Mouse (Mus musculus) G1E (cell line): Measurements from ENCODE around the gene Ap3d1.

Experiments
- CTCF ChIP-seq: IDR thresholded peaks from 2 replicates; pipeline ENCODE4 v1.5.1; 2012; ENCODE audit warnings: low read depth, low read length, inconsistent platforms, mixed read lengths
- GATA1 ChIP-seq: IDR thresholded peaks from 2 replicates; pipeline ENCODE4 v1.6.1; 2012; ENCODE audit warnings: borderline replicate concordance, low read length, inconsistent platforms, mixed read lengths
- GATA2 ChIP-seq: IDR thresholded peaks from 2 replicates; pipeline ENCODE4 v1.6.1; 2012; ENCODE audit warnings: low read depth, low read length, inconsistent platforms, borderline replicate concordance
- POLR2AphosphoS5 ChIP-seq: IDR thresholded peaks from 2 replicates; pipeline ENCODE4 v1.6.1; 2012; ENCODE audit warnings: low read depth, low read length, inconsistent platforms; ENCODE audit not compliant: insufficient replicate concordance
- TAL1 ChIP-seq: conservative IDR thresholded peaks from 2 replicates; pipeline ENCODE4 v1.6.1; 2012; ENCODE audit warnings: low read depth, low read length, inconsistent platforms, mixed read lengths

DNA sequence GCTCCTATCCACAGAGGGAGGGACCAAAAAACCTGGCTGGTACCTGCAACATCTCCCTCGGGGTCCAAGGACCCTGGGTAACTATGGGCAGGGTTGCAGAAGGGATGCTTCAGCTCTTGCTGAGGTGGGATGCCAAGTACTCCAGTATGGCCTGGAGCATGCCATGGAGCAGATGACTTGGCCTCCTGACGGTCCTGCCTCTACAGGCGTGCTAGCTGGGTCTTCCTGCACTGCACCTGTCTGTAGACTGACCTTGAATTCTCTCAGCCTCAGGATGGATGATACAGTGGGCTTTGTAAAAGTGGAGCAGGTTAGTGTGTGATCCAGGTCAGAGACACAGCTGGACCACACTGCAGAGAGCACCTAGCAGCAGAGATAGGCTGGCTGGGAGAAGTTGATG lies 36.6 kb downstream of the Ap3d1 start:
- TF ChIP-seq CTCF (no peak), POLR2AphosphoS5 (no peak), GATA1 (no peak), TAL1 (no peak), GATA2 (no peak)
